17 mouse cellular contexts compared by ENCODE assay signal in genomic region chr11:4422494-4423425, GRCm38 (mm10). TPM values are rescaled to one million over a fixed set of nuclear protein-coding genes. Genes with fewer than 3 reads are reported as not detected.
DNase-seq lines count a peak whose midpoint lies in the region; ATAC-seq and TF ChIP-seq lines count a peak whose summit lies in the region.
"Had no signal": no experiment of that assay in that cellular context is flagged by ENCODE, and none has a peak within 500 bp of the region (broad histone marks: within the 10 kb centered on the region; RNA-seq: fewer than 3 reads in every experiment).

No protein-coding gene starts in this region.

- peak; percentile 69 for ATAC-seq in megakaryocyte, adult 5-6 weeks (ENCODE audit: poor library complexity, severe bottlenecking)
- ATAC-seq in forebrain, embryonic 12.5 days (ENCODE audit: low FRiP score), result no peak
- no peak for ATAC-seq in forebrain, embryonic 15.5 days (replicated peaks)

- peak; percentile 8 for DNase-seq in lung, adult 2 months
- DNase-seq in lung, postnatal 10 days, result no peak
- DNase-seq in thymus, postnatal 36 days, result peak; percentile 22 to 28
- DNase-seq in testis, postnatal 14 days (ENCODE audit: low spot score), result no peak
- DNase-seq: adrenal gland, postnatal 36 days; cerebellum, postnatal 25 days; gastrocnemius, postnatal 25 days; kidney, adult 11 months; kidney, postnatal 25 days; liver, embryonic 13.5 days had no signal

- H3K9ac ChIP-seq in forebrain, embryonic 12.5 days, result no peak overlapping the region
- no peak overlapping the region for H3K9ac ChIP-seq in forebrain, embryonic 15.5 days (replicated peaks)
- H3K9ac ChIP-seq: heart, embryonic 13.5 days; liver, embryonic 13.5 days; midbrain, embryonic 12.5 days had no signal

- 68% methylated on average over 16 of the region's 16 CpGs for WGBS in lung, adult 2 months
- WGBS in bone marrow, adult 2 months, result 46% methylated on average over 16 of the region's 16 CpGs
- WGBS in forebrain, embryonic 12.5 days, result 83% methylated on average over 16 of the region's 16 CpGs
- WGBS in forebrain, embryonic 15.5 days, result 84% methylated on average over 16 of the region's 16 CpGs

- TF ChIP-seq CTCF in lung, adult 2 months (IDR thresholded peaks at IDR 0.05; ENCODE audit: insufficient read depth, low read length), result no peak
- no peak for TF ChIP-seq CTCF in bone marrow, adult 2 months (IDR thresholded peaks at IDR 0.05; ENCODE audit: control insufficient read depth, insufficient read depth, low read length)

- H3K36me3 ChIP-seq in forebrain, embryonic 12.5 days (replicated peaks), result no peaks in the 10 kb centered on the region
- no peaks in the 10 kb centered on the region for H3K36me3 ChIP-seq in forebrain, embryonic 15.5 days
- H3K36me3 ChIP-seq: embryonic facial prominence, embryonic 10.5 days; heart, embryonic 13.5 days; liver, embryonic 13.5 days; midbrain, embryonic 12.5 days had no signal

- no peak overlapping the region for H3K4me3 ChIP-seq in lung, adult 2 months (replicated peaks; ENCODE audit: extremely low read depth, low read depth, low read length)
- no peak overlapping the region for H3K4me3 ChIP-seq in bone marrow, adult 2 months (replicated peaks; ENCODE audit: control insufficient read depth, low read depth, low read length)
- H3K4me3 ChIP-seq in forebrain, embryonic 12.5 days (replicated peaks), result no peak overlapping the region
- H3K4me3 ChIP-seq in forebrain, embryonic 15.5 days, result no peak overlapping the region
- H3K4me3 ChIP-seq: embryonic facial prominence, embryonic 10.5 days; heart, embryonic 13.5 days; liver, embryonic 13.5 days; midbrain, embryonic 12.5 days had no signal

- peak overlapping the region; percentile 19; the same call in 1 of the 2 replicates for H3K27ac ChIP-seq in bone marrow, adult 2 months (ENCODE audit: control insufficient read depth, insufficient read depth, low read depth, low read length, poor library complexity)
- H3K27ac ChIP-seq in forebrain, embryonic 12.5 days, result no peak overlapping the region
- H3K27ac ChIP-seq in forebrain, embryonic 15.5 days (replicated peaks), result no peak overlapping the region
- H3K27ac ChIP-seq: embryonic facial prominence, embryonic 10.5 days; heart, embryonic 13.5 days; liver, embryonic 13.5 days; midbrain, embryonic 12.5 days had no signal

- H3K4me2 ChIP-seq in forebrain, embryonic 12.5 days, result no peak overlapping the region
- H3K4me2 ChIP-seq in forebrain, embryonic 15.5 days (replicated peaks), result no peak overlapping the region
- H3K4me2 ChIP-seq: heart, embryonic 13.5 days; liver, embryonic 13.5 days; midbrain, embryonic 12.5 days had no signal

- no peaks in the 10 kb centered on the region for H3K27me3 ChIP-seq in forebrain, embryonic 12.5 days
- H3K27me3 ChIP-seq in forebrain, embryonic 15.5 days, result no peaks in the 10 kb centered on the region
- H3K27me3 ChIP-seq: liver, embryonic 13.5 days; midbrain, embryonic 12.5 days had no signal

- no peaks in the 10 kb centered on the region for H3K4me1 ChIP-seq in lung, adult 2 months (ENCODE audit: control insufficient read depth, insufficient read depth, low read length)
- H3K4me1 ChIP-seq in bone marrow, adult 2 months (ENCODE audit: control insufficient read depth, insufficient read depth, low read length), result peaks cover 3% of the 10 kb centered on the region; the same call in 1 of the 2 replicates
- no peaks in the 10 kb centered on the region for H3K4me1 ChIP-seq in forebrain, embryonic 12.5 days
- H3K4me1 ChIP-seq in forebrain, embryonic 15.5 days, result no peaks in the 10 kb centered on the region
- H3K4me1 ChIP-seq: embryonic facial prominence, embryonic 10.5 days; heart, embryonic 13.5 days; midbrain, embryonic 12.5 days had no signal

- H3K9me3 ChIP-seq in forebrain, embryonic 12.5 days, result no peaks in the 10 kb centered on the region
- no peaks in the 10 kb centered on the region for H3K9me3 ChIP-seq in forebrain, embryonic 15.5 days
- H3K9me3 ChIP-seq: embryonic facial prominence, embryonic 10.5 days; heart, embryonic 13.5 days; liver, embryonic 13.5 days; midbrain, embryonic 12.5 days had no signal

- no peak for TF ChIP-seq POLR2A in lung, adult 2 months (IDR thresholded peaks at IDR 0.05; ENCODE audit: borderline replicate concordance, extremely low read depth, low read depth, low read length)
- TF ChIP-seq POLR2A in bone marrow, adult 2 months (IDR thresholded peaks at IDR 0.05; ENCODE audit: borderline replicate concordance, control insufficient read depth, low read depth, low read length), result no peak

RNA-seq across cellular contexts. Expression of gene Hormad2, which starts 18.1 kb away (rescaled TPM):
- 0.06 TPM in 1 of 2 replicates, not detected in the other for polyA plus RNA-seq in lung, adult 2 months (2012; rRNA removed)
- not detected in 2 replicates for polyA plus RNA-seq in bone marrow, adult 2 months (2011; ENCODE audit: insufficient read depth, insufficient read length, low replicate concordance, missing spikeins)
- not detected in 2 replicates for total RNA-seq in megakaryocyte, adult 5-6 weeks (2015)
- not detected in 2 replicates for total RNA-seq in megakaryocyte, adult 5-6 weeks (2017)
- polyA plus RNA-seq in forebrain, embryonic 12.5 days (2016; fragmentation: Nextera tagmentation; extraction: Ambion mirVana), result not detected in 2 replicates
- polyA plus RNA-seq in forebrain, embryonic 15.5 days (2015; fragmentation: Nextera tagmentation; extraction: Ambion mirVana), result not detected in 2 replicates
- total RNA-seq: gastrocnemius, postnatal 25 days had no signal
- polyA plus RNA-seq: midbrain, embryonic 12.5 days had no signal

Comparison
In these comparisons a context has a peak if more than half of its experiments do, and no peak if none do; other contexts are left out.
1. DNase-seq: peak in lung, adult 2 months (single experiment) and thymus, postnatal 36 days (2 of 2); none in lung, postnatal 10 days (single experiment) and testis, postnatal 14 days (single experiment).